Mouse (Mus musculus) forebrain, embryonic 16.5 days (tissue): Measurements from ENCODE around the gene Twist2. TPM values are rescaled to one million over a fixed set of nuclear protein-coding genes. Genes with fewer than 3 reads are reported as not detected.

ENCODE experiments used
- ATAC-seq: fragments of 200-750 bp; cut with Nextera tagmentation; 2 replicates; pipeline ENCODE4 v1.8.0; 2017; ENCODE audit warnings: mild to moderate bottlenecking, moderate library complexity
- H3K27ac ChIP-seq: fragments of 300-500 bp; sonication (generic); 2 replicates; pipeline ENCODE4 v1.5.1; 2014; ENCODE audit warnings: low read length, control low read depth
- H3K27me3 ChIP-seq: fragments of 300-500 bp; sonication (generic); replicated peaks from 2 replicates; pipeline ENCODE4 v1.6.1; 2014; ENCODE audit warnings: low read length; ENCODE audit not compliant: control insufficient read depth, insufficient read depth
- H3K36me3 ChIP-seq: fragments of 300-500 bp; sonication (generic); 2 replicates; pipeline ENCODE4 v1.6.1; 2014; ENCODE audit not compliant: control insufficient read depth, insufficient read depth
- H3K4me1 ChIP-seq: fragments of 300-500 bp; sonication (generic); replicated peaks from 2 replicates; pipeline ENCODE4 v1.6.1; 2014; ENCODE audit warnings: low read length; ENCODE audit not compliant: control insufficient read depth, insufficient read depth
- H3K4me2 ChIP-seq: fragments of 300-500 bp; sonication (generic); 2 replicates; pipeline ENCODE4 v1.6.1; 2014; ENCODE audit warnings: mild to moderate bottlenecking, low read length, control low read depth
- H3K4me3 ChIP-seq: fragments of 300-500 bp; sonication (generic); replicated peaks from 2 replicates; pipeline ENCODE4 v1.5.1; 2014; ENCODE audit warnings: mild to moderate bottlenecking, low read length, control low read depth
- H3K9ac ChIP-seq: fragments of 300-500 bp; sonication (generic); replicated peaks from 2 replicates; pipeline ENCODE4 v1.6.1; 2014; ENCODE audit warnings: low read depth, low read length, control low read depth
- H3K9me3 ChIP-seq: fragments of 300-500 bp; sonication (generic); 2 replicates; pipeline ENCODE4 v1.6.1; 2016; ENCODE audit warnings: low read length; ENCODE audit not compliant: control insufficient read depth
- WGBS: fragments of 180-500 bp; shearing (Covaris S2); extraction: QIAGEN DNeasy Blood & Tissue Kit; methylation state at CpG from one replicate; pipeline ENCODE4 v1.1.7; 2014; 5-methylcytosine and 5-hydroxymethylcytosine counted together
- polyA plus RNA-seq: library from polyadenylated mRNA; unstranded; fragments of >200 nt; fragmentation: Nextera tagmentation; extraction: Ambion mirVana; gene quantifications from 2 replicates; pipeline ENCODE4 v1.2.1, GENCODE M21; 2015

Gene Twist2
- polyA plus RNA-seq, 1 experiment from 2014 or later = 0.52 TPM

DNA sequence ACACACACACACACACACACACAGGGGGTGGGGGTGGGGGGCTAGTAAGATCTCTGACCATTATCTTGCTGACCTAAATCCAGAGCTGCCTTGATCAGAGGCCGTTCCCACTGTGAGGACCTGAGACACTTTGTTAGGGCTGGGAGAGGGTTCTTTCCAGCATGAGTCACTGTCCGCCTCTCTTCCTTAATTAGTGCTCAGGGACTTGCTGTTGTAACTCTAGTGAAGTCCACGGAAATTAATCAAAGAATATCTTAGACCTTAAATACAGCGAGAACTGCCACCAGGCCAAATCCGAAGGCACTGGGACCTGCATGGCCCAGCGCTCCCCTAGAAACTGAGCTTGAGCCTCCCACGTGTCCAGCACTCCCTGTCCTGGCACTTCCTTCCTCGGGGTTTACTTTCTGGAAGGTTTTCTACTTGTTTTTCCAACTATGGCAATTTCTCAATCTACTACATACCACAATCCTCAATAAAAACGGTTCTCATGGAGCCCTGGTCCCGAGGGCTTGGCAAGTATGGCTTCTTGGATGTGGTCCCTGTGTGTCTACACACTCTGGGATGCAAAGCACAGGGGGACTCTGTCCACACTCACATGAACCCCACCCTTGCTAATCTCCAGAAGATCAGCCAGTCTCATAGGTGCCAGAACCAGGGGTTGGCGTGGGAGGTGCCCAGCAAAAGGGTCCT is 57.0 kb downstream of the Twist2 start:
- Histone ChIP-seq H3K4me2 (no peak overlapping the region), H3K9ac (no peak overlapping the region), H3K4me3 (no peak overlapping the region), H3K4me1 (no peaks in the 10 kb centered on the region), H3K27ac (no peak overlapping the region), H3K9me3 (no peaks in the 10 kb centered on the region), H3K36me3 (no peaks in the 10 kb centered on the region), H3K27me3 (no peaks in the 10 kb centered on the region)
- WGBS = 73% methylated on average over 11 of the region's 11 CpGs
- ATAC-seq = no peak

DNA sequence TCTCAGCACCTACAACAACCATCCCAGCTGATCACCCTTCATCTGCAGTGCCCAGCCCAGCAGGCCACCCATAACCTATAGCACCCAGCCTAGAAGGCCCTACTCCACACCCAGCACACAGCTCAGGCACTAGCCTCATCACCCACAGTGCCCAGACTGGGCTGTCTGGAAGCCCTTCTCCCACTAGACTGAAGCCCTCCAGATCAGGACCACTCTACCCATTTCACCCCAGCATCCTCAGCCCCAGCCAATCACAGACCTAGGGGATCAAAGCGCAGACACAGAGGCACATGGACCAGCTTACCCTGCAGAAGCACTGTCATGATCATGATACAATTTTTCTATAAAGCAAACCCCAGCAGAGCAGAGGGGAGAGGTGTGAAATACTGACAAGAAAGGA is 57.6 kb downstream of the Twist2 start:
- 81% methylated on average over 1 of the region's 1 CpGs for WGBS
- Histone ChIP-seq H3K9ac (no peak overlapping the region), H3K36me3 (no peaks in the 10 kb centered on the region), H3K27ac (no peak overlapping the region), H3K27me3 (no peaks in the 10 kb centered on the region), H3K4me1 (no peaks in the 10 kb centered on the region), H3K4me3 (no peak overlapping the region), H3K4me2 (no peak overlapping the region), H3K9me3 (no peaks in the 10 kb centered on the region)
- no peak for ATAC-seq

DNA sequence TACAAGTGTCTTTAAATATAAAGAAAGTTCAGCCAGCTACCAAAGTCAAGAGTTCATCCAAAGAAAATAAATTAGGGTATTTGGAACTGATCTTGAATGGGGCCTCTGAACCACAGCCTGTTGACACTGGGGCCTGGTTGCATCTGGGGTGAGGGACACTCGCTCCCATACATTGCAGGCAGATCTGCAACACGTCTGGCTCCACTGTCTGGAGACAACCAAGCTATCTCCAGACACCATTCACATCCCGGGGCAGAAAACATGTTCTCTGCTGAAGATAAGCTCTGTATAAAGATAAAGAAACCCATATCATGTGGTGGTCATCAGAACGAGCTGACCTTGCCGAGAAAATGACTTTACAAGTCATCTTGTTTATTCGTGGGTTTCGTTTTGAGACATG is 60.2 kb downstream of the Twist2 start:
- no peak for ATAC-seq
- H3K27me3 ChIP-seq = no peaks in the 10 kb centered on the region
- H3K27ac ChIP-seq = no peak overlapping the region
- WGBS = 88% methylated on average over 7 of the region's 7 CpGs
- no peak overlapping the region for H3K4me2 ChIP-seq
- no peak overlapping the region for H3K9ac ChIP-seq
- no peak overlapping the region for H3K4me3 ChIP-seq
- no peaks in the 10 kb centered on the region for H3K9me3 ChIP-seq
- H3K36me3 ChIP-seq = no peaks in the 10 kb centered on the region
- no peaks in the 10 kb centered on the region for H3K4me1 ChIP-seq

DNA sequence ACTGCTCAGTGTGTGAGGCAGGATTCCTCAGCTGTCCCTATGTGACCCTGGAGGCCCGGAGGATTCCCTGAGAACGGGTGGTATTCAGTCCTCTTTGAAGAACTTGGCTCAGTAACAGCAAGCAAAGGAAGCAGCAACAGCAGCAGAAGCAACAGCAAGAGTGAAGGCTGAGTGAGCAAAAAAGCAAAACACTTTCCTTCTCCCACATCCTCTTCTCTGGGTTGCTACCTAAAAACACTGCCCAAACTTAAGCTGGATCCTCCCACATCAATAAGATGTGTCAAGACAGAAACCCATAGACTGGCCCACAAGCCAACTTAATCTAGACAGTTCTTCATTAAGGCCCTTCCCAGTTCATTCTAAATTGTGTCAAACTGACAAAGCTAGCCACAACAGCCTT is 64.7 kb downstream of the Twist2 start:
- 77% methylated on average over 2 of the region's 2 CpGs for WGBS
- no peak overlapping the region for H3K9ac ChIP-seq
- ATAC-seq = no peak
- H3K4me2 ChIP-seq = no peak overlapping the region
- H3K27me3 ChIP-seq = no peaks in the 10 kb centered on the region
- H3K27ac ChIP-seq = no peak overlapping the region
- H3K4me3 ChIP-seq = no peak overlapping the region
- H3K9me3 ChIP-seq = no peaks in the 10 kb centered on the region
- no peaks in the 10 kb centered on the region for H3K36me3 ChIP-seq
- no peaks in the 10 kb centered on the region for H3K4me1 ChIP-seq

DNA sequence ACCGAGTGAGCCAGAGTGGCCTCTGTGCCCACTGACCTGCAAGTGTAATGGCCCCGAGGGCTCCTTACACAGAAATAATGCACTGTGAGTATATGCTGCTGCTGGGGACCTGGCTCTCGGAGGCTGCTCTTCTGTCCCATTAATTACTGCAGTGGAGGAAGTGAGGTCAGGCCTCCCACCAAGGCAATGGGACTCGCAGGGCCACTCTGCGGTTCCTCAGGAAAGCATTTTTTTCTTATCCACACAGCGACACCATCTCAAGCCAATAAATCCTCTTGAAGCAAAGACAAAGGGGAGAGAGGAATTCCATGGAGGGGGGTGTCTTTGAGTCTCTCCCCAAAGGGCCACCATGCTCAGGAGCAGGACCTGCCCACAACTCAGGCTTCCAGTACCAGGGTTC is 69.8 kb downstream of the Twist2 start:
- Histone ChIP-seq H3K9ac (no peak overlapping the region), H3K27me3 (no peaks in the 10 kb centered on the region), H3K4me2 (no peak overlapping the region), H3K4me3 (no peak overlapping the region), H3K27ac (no peak overlapping the region), H3K9me3 (no peaks in the 10 kb centered on the region), H3K36me3 (no peaks in the 10 kb centered on the region), H3K4me1 (no peaks in the 10 kb centered on the region)
- WGBS = 63% methylated on average over 6 of the region's 6 CpGs
- ATAC-seq = no peak

DNA sequence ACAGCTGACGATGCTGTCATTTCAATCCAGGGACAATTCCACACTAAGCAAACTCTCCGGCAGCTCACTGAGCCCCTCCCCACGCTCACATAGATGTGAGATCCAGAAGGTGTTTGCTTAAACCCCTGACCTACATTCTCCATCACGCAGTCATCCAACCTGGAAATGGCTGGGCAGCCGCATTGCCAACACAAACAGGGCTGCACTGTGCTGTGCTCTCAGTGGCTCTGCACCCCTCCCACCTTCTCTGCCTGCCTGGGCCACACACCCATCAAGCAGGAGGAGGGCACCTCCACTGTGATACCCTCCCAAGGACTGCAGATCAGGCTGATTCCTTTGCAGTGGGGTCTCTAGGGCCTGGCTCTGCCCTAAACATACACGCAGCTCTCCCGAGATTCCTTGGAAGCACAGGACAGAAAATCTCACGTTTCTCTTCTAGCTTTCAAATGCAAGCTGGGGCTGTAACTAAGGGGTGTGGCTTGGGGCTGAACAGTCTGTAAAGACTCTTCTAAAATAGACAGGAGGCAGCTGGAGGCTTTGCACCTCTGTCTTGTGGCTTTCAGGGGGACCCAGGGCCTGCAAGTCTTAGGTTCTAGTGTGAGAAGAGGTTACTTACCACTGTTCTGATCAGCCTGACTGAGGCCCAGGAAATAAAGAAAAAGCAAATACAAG is 71.3 kb downstream of the Twist2 start:
- ATAC-seq = 0 out of 2 replicates have a peak, but pooled peaks have one; percentile 36
- no peak overlapping the region for H3K4me2 ChIP-seq
- no peak overlapping the region for H3K4me3 ChIP-seq
- no peaks in the 10 kb centered on the region for H3K9me3 ChIP-seq
- WGBS = 61% methylated on average over 8 of the region's 8 CpGs
- H3K27me3 ChIP-seq = no peaks in the 10 kb centered on the region
- no peaks in the 10 kb centered on the region for H3K36me3 ChIP-seq
- no peaks in the 10 kb centered on the region for H3K4me1 ChIP-seq
- no peak overlapping the region for H3K27ac ChIP-seq
- no peak overlapping the region for H3K9ac ChIP-seq

DNA sequence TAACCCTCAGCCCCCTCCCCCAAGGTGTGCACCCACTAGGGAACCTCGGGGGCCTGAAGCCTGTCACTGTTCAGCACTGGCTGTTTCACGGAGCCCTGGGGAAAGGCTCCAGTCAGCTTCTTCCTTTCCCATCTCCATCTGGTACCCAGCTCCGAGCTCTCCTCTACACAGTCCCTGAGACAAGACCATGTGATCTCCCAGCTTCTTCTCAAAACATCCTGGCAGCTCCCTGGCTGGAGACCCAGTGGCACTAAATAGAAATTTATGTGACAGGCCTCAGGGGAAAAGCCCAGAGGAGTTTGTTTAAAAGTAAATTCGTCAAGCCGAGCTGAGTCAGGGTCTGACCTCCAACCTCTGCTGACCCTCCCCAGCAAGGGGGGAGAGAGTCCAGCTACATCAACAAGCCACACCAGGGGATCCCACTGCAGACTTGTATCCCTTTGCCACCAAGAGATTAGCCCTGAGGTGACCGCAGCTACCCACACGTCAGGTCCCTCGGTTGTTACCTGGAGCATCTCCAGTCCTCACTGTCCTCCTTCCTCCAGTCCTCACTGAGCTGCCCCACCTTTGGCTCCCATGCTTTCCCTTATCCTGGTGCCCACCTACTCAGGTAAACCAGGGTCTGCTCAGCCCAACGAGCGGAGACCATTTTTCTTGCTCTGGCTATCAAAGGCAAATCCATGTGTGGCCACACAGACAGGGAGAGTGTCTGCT is 72.5 kb downstream of the Twist2 start:
- WGBS = 78% methylated on average over 10 of the region's 10 CpGs

DNA sequence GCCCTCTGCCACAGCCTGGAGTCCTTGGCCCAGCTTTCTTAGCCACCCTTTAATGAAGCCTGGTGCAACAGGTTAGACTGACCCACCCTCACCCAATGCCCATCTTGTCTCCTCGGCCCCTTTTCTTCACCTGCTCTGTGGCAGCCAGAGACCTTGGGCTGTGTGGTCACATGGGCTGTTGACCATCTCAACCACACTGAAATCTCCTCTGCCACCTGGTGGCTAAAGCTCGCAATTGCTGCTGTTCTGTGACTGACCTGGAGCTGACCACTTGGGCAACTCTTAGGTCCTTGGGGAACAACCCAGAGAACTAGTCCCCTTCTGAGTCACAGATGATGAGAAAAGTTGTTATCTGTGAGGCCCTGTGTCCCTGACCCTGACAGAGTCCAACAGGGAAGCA is 73.4 kb downstream of the Twist2 start:
- no peak overlapping the region for H3K4me2 ChIP-seq
- H3K27me3 ChIP-seq = no peaks in the 10 kb centered on the region
- no peak overlapping the region for H3K4me3 ChIP-seq
- no peaks in the 10 kb centered on the region for H3K36me3 ChIP-seq
- 20% methylated on average over 2 of the region's 2 CpGs for WGBS
- H3K27ac ChIP-seq = no peak overlapping the region
- no peak overlapping the region for H3K9ac ChIP-seq
- no peaks in the 10 kb centered on the region for H3K9me3 ChIP-seq
- H3K4me1 ChIP-seq = no peaks in the 10 kb centered on the region
- ATAC-seq = no peak

More for the DNA sequence above, 72.5 kb downstream of the Twist2 start:
- Histone ChIP-seq H3K4me3 (no peak overlapping the region), H3K27ac (no peak overlapping the region), H3K9ac (no peak overlapping the region), H3K9me3 (no peaks in the 10 kb centered on the region), H3K4me2 (no peak overlapping the region), H3K27me3 (no peaks in the 10 kb centered on the region), H3K36me3 (no peaks in the 10 kb centered on the region), H3K4me1 (no peaks in the 10 kb centered on the region)
- no peak for ATAC-seq

DNA sequence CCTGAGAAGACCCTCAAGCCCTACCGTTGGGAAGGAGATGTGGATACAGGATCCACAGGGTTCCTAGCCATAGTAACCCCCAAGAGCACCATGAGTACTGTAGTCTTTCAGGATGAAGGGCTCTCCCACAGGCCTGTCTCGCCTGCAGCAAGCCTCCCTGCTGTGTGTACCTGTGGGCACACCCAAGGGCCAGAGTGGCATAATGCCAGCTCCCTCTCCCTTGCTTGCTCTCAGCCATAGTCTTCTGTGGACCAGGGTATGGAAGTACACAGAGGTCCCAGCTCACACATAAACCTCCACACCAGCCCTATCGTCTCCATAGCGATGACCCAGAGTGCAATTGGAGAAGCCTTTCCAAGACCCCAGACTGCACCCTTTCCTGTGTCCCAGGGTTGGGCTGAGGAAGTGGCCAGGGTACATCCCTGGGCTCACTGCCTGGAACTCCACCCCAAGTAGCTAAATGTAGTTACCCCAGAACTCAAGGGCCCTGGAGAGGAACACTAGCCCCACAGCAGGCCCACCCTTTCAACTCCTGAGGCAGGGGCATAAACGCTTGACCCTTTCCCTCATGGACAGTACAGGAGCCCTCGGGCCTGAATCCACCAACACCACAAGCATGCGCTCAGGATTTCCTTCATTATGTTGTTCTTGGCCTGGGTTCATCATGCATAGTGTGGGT is 73.9 kb downstream of the Twist2 start:
- Histone ChIP-seq H3K36me3 (no peaks in the 10 kb centered on the region), H3K4me2 (no peak overlapping the region), H3K9ac (no peak overlapping the region), H3K27ac (no peak overlapping the region), H3K9me3 (no peaks in the 10 kb centered on the region), H3K4me3 (no peak overlapping the region), H3K4me1 (no peaks in the 10 kb centered on the region), H3K27me3 (no peaks in the 10 kb centered on the region)
- WGBS = 71% methylated on average over 7 of the region's 7 CpGs
- ATAC-seq = no peak
